Mouse (Mus musculus): Measurements from ENCODE around the gene Cntln.

Cntln gene

GRCm38 (mm10) chr4:84884111-84884538 lies at the start of gene Cntln:
TSS of gene Cntln (plus strand) at chr4:84884309.
- peak; percentile 89 for DNase-seq (ENCODE audit: low spot score)

- DNase-seq (ENCODE audit: low spot score) = no peak
Measured at GRCm38 (mm10) chr4:84836979-84837378, 47.1 kb upstream of the Cntln start.

- DNase-seq (ENCODE audit: low spot score) = no peak
Measured at GRCm38 (mm10) chr4:84838545-84838944, 45.6 kb upstream of the Cntln start.

- DNase-seq (ENCODE audit: low spot score) = no peak
Measured at GRCm38 (mm10) chr4:84839466-84839865, 44.6 kb upstream of the Cntln start.

- DNase-seq (ENCODE audit: low spot score) = no peak
Measured at GRCm38 (mm10) chr4:84857588-84857987, 26.5 kb upstream of the Cntln start.

- no peak for DNase-seq (ENCODE audit: low spot score)
Measured at GRCm38 (mm10) chr4:84876347-84876746, 7.8 kb upstream of the Cntln start.

- no peak for DNase-seq (ENCODE audit: low spot score)
Measured at GRCm38 (mm10) chr4:84883646-84884045, 463 bp upstream of the Cntln start.

GRCm38 (mm10) chr4:84884539-84885270 lies 596 bp downstream of the Cntln start:
- no peak for DNase-seq (ENCODE audit: low spot score)

GRCm38 (mm10) chr4:84885271-84885540 lies 1.1 kb downstream of the Cntln start:
- peak; percentile 2 for DNase-seq (ENCODE audit: low spot score)

GRCm38 (mm10) chr4:84918393-84918792 lies 34.3 kb downstream of the Cntln start:
- no peak for DNase-seq (ENCODE audit: low spot score)

GRCm38 (mm10) chr4:84934342-84934929 lies 50.3 kb downstream of the Cntln start:
- no peak for DNase-seq (ENCODE audit: low spot score)

GRCm38 (mm10) chr4:84942059-84942458 lies 58.0 kb downstream of the Cntln start:
- DNase-seq (ENCODE audit: low spot score) = no peak

- DNase-seq (ENCODE audit: low spot score) = no peak
Measured at GRCm38 (mm10) chr4:84942651-84943050, 58.5 kb downstream of the Cntln start.

- DNase-seq (ENCODE audit: low spot score) = no peak
Measured at GRCm38 (mm10) chr4:84944100-84944499, 60.0 kb downstream of the Cntln start.

GRCm38 (mm10) chr4:84946450-84946849 lies 62.3 kb downstream of the Cntln start:
- DNase-seq (ENCODE audit: low spot score) = no peak

- DNase-seq (ENCODE audit: low spot score) = no peak
Measured at GRCm38 (mm10) chr4:84976875-84977646, 93.0 kb downstream of the Cntln start.

- DNase-seq (ENCODE audit: low spot score) = no peak
Measured at GRCm38 (mm10) chr4:84995520-84996348, 111.6 kb downstream of the Cntln start.

GRCm38 (mm10) chr4:85005581-85005980 lies 121.5 kb downstream of the Cntln start:
- DNase-seq (ENCODE audit: low spot score) = no peak

- DNase-seq (ENCODE audit: low spot score) = no peak
Measured at GRCm38 (mm10) chr4:85006789-85007188, 122.7 kb downstream of the Cntln start.

- DNase-seq (ENCODE audit: low spot score) = no peak
Measured at GRCm38 (mm10) chr4:85010846-85011245, 126.7 kb downstream of the Cntln start.

GRCm38 (mm10) chr4:85045748-85046147 lies 161.6 kb downstream of the Cntln start:
- no peak for DNase-seq (ENCODE audit: low spot score)

- DNase-seq (ENCODE audit: low spot score) = no peak
Measured at GRCm38 (mm10) chr4:85049933-85050553, 165.9 kb downstream of the Cntln start.
